Mouse (Mus musculus) stomach, embryonic 14.5 days (tissue): ENCODE data around the gene Tk1. TPM values are rescaled to one million over a fixed set of nuclear protein-coding genes. Genes with fewer than 3 reads are reported as not detected.

Experiments used
- ATAC-seq: fragments of 200-750 bp; cut with Nextera tagmentation; 2 replicates; pipeline ENCODE4 v1.8.0; 2017; ENCODE audit warnings: low read depth, moderate TSS enrichment; ENCODE audit not compliant: insufficient number of reproducible peaks, insufficient read depth, low FRiP score
- H3K27ac ChIP-seq: fragments of 300-500 bp; sonication (generic); 2 replicates; pipeline ENCODE4 v1.5.1; 2014; ENCODE audit warnings: mild to moderate bottlenecking, low read length, moderate library complexity, mixed read lengths
- H3K27me3 ChIP-seq: fragments of 300-500 bp; sonication (generic); 2 replicates; pipeline ENCODE4 v1.6.1; 2014; ENCODE audit warnings: low read length, control low read depth, mixed read lengths; ENCODE audit not compliant: control insufficient read depth, insufficient read depth
- H3K36me3 ChIP-seq: fragments of 300-500 bp; sonication (generic); 2 replicates; pipeline ENCODE4 v1.6.1; 2014; ENCODE audit warnings: mild to moderate bottlenecking, control low read depth, low read length, moderate library complexity, mixed read lengths; ENCODE audit not compliant: control insufficient read depth, insufficient read depth
- H3K4me1 ChIP-seq: fragments of 300-500 bp; sonication (generic); 2 replicates; pipeline ENCODE4 v1.6.1; 2014; ENCODE audit warnings: low read length, control low read depth, mixed read lengths; ENCODE audit not compliant: control insufficient read depth, insufficient read depth
- H3K4me2 ChIP-seq: fragments of 300-500 bp; sonication (generic); replicated peaks from 2 replicates; pipeline ENCODE4 v1.6.1; 2014; ENCODE audit warnings: low read depth, low read length, control low read depth
- H3K4me3 ChIP-seq: fragments of 300-500 bp; sonication (generic); 2 replicates; pipeline ENCODE4 v1.5.1; 2014; ENCODE audit warnings: low read depth, low read length, control low read depth
- H3K9ac ChIP-seq: fragments of 300-500 bp; sonication (generic); replicated peaks from 2 replicates; pipeline ENCODE4 v1.6.1; 2014; ENCODE audit warnings: low read depth, mild to moderate bottlenecking, control low read depth, low read length, moderate library complexity, mixed read lengths
- H3K9me3 ChIP-seq: fragments of 300-500 bp; sonication (generic); 2 replicates; pipeline ENCODE4 v1.6.1; 2016; ENCODE audit warnings: low read depth, low read length, control low read depth; ENCODE audit not compliant: control insufficient read depth
- WGBS: fragments of 180-500 bp; shearing (Covaris S2); extraction: QIAGEN DNeasy Blood & Tissue Kit; methylation state at CpG from one replicate; pipeline ENCODE4 v1.1.7; 2014; 5-methylcytosine and 5-hydroxymethylcytosine counted together
- polyA plus RNA-seq: library from polyadenylated mRNA; unstranded; fragments of >200 nt; fragmentation: Nextera tagmentation; extraction: Ambion mirVana; gene quantifications from 2 replicates; pipeline ENCODE4 v1.2.1, GENCODE M21; 2014

Tk1 gene
- polyA plus RNA-seq, 1 experiment from 2014 or later = 149 TPM

GRCm38 (mm10) chr11:117780582-117781111 lies 45.2 kb downstream of the Tk1 start:
- Histone ChIP-seq H3K9ac (peak overlapping the region; percentile 56; the same call in 1 of the 2 replicates), H3K4me1 (peaks cover 44% of the 10 kb centered on the region), H3K36me3 (no peaks in the 10 kb centered on the region), H3K4me2 (peak overlapping the region; percentile 88), H3K4me3 (peak overlapping the region; percentile 44), H3K27ac (peak overlapping the region; percentile 94), H3K9me3 (no peaks in the 10 kb centered on the region), H3K27me3 (no peaks in the 10 kb centered on the region)
- 1% methylated on average over 19 of the region's 19 CpGs for WGBS
- peak; percentile 78 for ATAC-seq

GRCm38 (mm10) chr11:117780199-117780515 lies 45.7 kb downstream of the Tk1 start:
- H3K4me1 ChIP-seq = peaks cover 44% of the 10 kb centered on the region
- ATAC-seq = no peak; the same call in 1 of the 2 replicates

GRCm38 (mm10) chr11:117779434-117780198 lies 46.3 kb downstream of the Tk1 start:
- no peak for ATAC-seq
- Histone ChIP-seq H3K4me1 (peaks cover 44% of the 10 kb centered on the region), H3K4me2 (peak overlapping the region; percentile 88), H3K27ac (peak overlapping the region; percentile 94), H3K4me3 (peak overlapping the region; percentile 44), H3K9me3 (no peaks in the 10 kb centered on the region), H3K27me3 (no peaks in the 10 kb centered on the region), H3K36me3 (peaks cover 2% of the 10 kb centered on the region; the same call in 1 of the 2 replicates), H3K9ac (peak overlapping the region; percentile 56)
- 5% methylated on average over 38 of the region's 38 CpGs for WGBS

More at GRCm38 (mm10) chr11:117780199-117780515, 45.7 kb downstream of the Tk1 start:
- WGBS = 1% methylated on average over 17 of the region's 17 CpGs
- Histone ChIP-seq H3K9me3 (no peaks in the 10 kb centered on the region), H3K4me2 (peak overlapping the region; percentile 88), H3K9ac (peak overlapping the region; percentile 56), H3K27ac (peak overlapping the region; percentile 94), H3K4me3 (peak overlapping the region; percentile 44), H3K36me3 (no peaks in the 10 kb centered on the region), H3K27me3 (no peaks in the 10 kb centered on the region)

- peaks cover 4% of the 10 kb centered on the region; the same call in 1 of the 2 replicates for H3K36me3 ChIP-seq
- no peak for ATAC-seq
- H3K4me3 ChIP-seq = peak overlapping the region; percentile 44
- WGBS = 57% methylated on average over 12 of the region's 12 CpGs
- no peak overlapping the region for H3K9ac ChIP-seq
- no peaks in the 10 kb centered on the region for H3K27me3 ChIP-seq
- peak overlapping the region; percentile 88 for H3K4me2 ChIP-seq
- peak overlapping the region; percentile 94; the same call in 1 of the 2 replicates for H3K27ac ChIP-seq
- H3K9me3 ChIP-seq = no peaks in the 10 kb centered on the region
- peaks cover 44% of the 10 kb centered on the region for H3K4me1 ChIP-seq
Observed at GRCm38 (mm10) chr11:117778851-117779433, 47.0 kb downstream of the Tk1 start.

- H3K4me3 ChIP-seq = no peak overlapping the region
- peaks cover 40% of the 10 kb centered on the region for H3K4me1 ChIP-seq
- 93% methylated on average over 11 of the region's 11 CpGs for WGBS
- no peak overlapping the region for H3K4me2 ChIP-seq
- H3K9me3 ChIP-seq = no peaks in the 10 kb centered on the region
- H3K36me3 ChIP-seq = peaks cover 4% of the 10 kb centered on the region; the same call in 1 of the 2 replicates
- H3K9ac ChIP-seq = no peak overlapping the region
- no peak for ATAC-seq
- H3K27ac ChIP-seq = no peak overlapping the region
- H3K27me3 ChIP-seq = no peaks in the 10 kb centered on the region
Observed at GRCm38 (mm10) chr11:117778031-117778430, 47.9 kb downstream of the Tk1 start.

GRCm38 (mm10) chr11:117777111-117777510 lies 48.8 kb downstream of the Tk1 start:
- H3K9ac ChIP-seq = no peak overlapping the region
- H3K27me3 ChIP-seq = no peaks in the 10 kb centered on the region
- H3K9me3 ChIP-seq = no peaks in the 10 kb centered on the region
- no peak for ATAC-seq
- H3K27ac ChIP-seq = no peak overlapping the region
- no peak overlapping the region for H3K4me3 ChIP-seq
- H3K4me1 ChIP-seq = peaks cover 36% of the 10 kb centered on the region
- H3K4me2 ChIP-seq = no peak overlapping the region
- 89% methylated on average over 5 of the region's 5 CpGs for WGBS
- H3K36me3 ChIP-seq = peaks cover 4% of the 10 kb centered on the region; the same call in 1 of the 2 replicates

GRCm38 (mm10) chr11:117776085-117776792 lies 49.7 kb downstream of the Tk1 start:
- H3K4me1 ChIP-seq = peaks cover 28% of the 10 kb centered on the region
- no peaks in the 10 kb centered on the region for H3K27me3 ChIP-seq
- no peaks in the 10 kb centered on the region for H3K9me3 ChIP-seq
- 90% methylated on average over 14 of the region's 14 CpGs for whole genome bisulfite sequencing
- ATAC-seq = no peak
- H3K9ac ChIP-seq = no peak overlapping the region
- H3K4me3 ChIP-seq = no peak overlapping the region
- peaks cover 8% of the 10 kb centered on the region; the same call in 1 of the 2 replicates for H3K36me3 ChIP-seq
- no peak overlapping the region for H3K27ac ChIP-seq
- H3K4me2 ChIP-seq = no peak overlapping the region

GRCm38 (mm10) chr11:117775540-117775939 lies 50.4 kb downstream of the Tk1 start:
- 90% methylated on average over 13 of the region's 13 CpGs for WGBS
- ATAC-seq = no peak

More at GRCm38 (mm10) chr11:117775540-117775939, 50.4 kb downstream of the Tk1 start:
- Histone ChIP-seq H3K4me3 (no peak overlapping the region), H3K4me1 (peaks cover 21% of the 10 kb centered on the region), H3K27ac (no peak overlapping the region), H3K9ac (no peak overlapping the region), H3K4me2 (no peak overlapping the region), H3K9me3 (no peaks in the 10 kb centered on the region), H3K36me3 (peaks cover 8% of the 10 kb centered on the region; the same call in 1 of the 2 replicates), H3K27me3 (no peaks in the 10 kb centered on the region)
